Mouse (Mus musculus) bone marrow, adult 2 months (tissue): ENCODE measurements around the gene Carmil1. TPM values are rescaled to one million over a fixed set of nuclear protein-coding genes. Genes with fewer than 3 reads are reported as not detected.

Experiments used
- H3K27ac ChIP-seq: fragments of 200-500 bp; 2 replicates; pipeline ENCODE4 v1.5.1; 2012; ENCODE audit warnings: low read depth, mild to moderate bottlenecking, control low read depth, inconsistent platforms, low read length; ENCODE audit not compliant: control insufficient read depth, poor library complexity, insufficient read depth
- H3K4me1 ChIP-seq: fragments of 200-500 bp; 2 replicates; pipeline ENCODE4 v1.6.1; 2011; ENCODE audit warnings: low read length; ENCODE audit not compliant: control insufficient read depth, insufficient read depth
- H3K4me3 ChIP-seq: fragments of 200-500 bp; replicated peaks from 2 replicates; pipeline ENCODE3; 2011; ENCODE audit warnings: mild to moderate bottlenecking, low read depth, low read length, control low read depth; ENCODE audit not compliant: control insufficient read depth
- CTCF ChIP-seq: fragments of 200-500 bp; IDR thresholded peaks from 2 replicates; pipeline ENCODE4 v1.5.1; 2011; ENCODE audit warnings: low read length, control low read depth; ENCODE audit not compliant: control insufficient read depth, insufficient read depth
- POLR2A ChIP-seq: fragments of 200-500 bp; IDR thresholded peaks from 2 replicates; pipeline ENCODE4 v1.6.1; 2011; ENCODE audit warnings: low read depth, mild to moderate bottlenecking, control low read depth, low read length, borderline replicate concordance; ENCODE audit not compliant: control insufficient read depth
- WGBS: fragments of 180-500 bp; shearing (Covaris S2); methylation state at CpG from one replicate; pipeline ENCODE4 v1.1.7; 2018; 5-methylcytosine and 5-hydroxymethylcytosine counted together
- polyA plus RNA-seq: library from polyadenylated mRNA; stranded (reverse); fragments of >200 nt; gene quantifications from 2 replicates; pipeline ENCODE4 v1.2.4, GENCODE M21; 2011; ENCODE audit warnings: low replicate concordance; ENCODE audit not compliant: missing spikeins, insufficient read depth, insufficient read length

Carmil1 gene
- polyA plus RNA-seq, 1 experiment, result 9.8 TPM

GRCm38 (mm10) chr13:24269100-24269465, 11.5 kb downstream of the Carmil1 start:
- TF ChIP-seq POLR2A (no peak), CTCF (no peak)
- Histone ChIP-seq H3K4me1 (no peaks in the 10 kb centered on the region; the same call in 1 of the 2 replicates), H3K4me3 (no peak overlapping the region), H3K27ac (no peak overlapping the region)
- WGBS, result 70% methylated on average over 3 of the region's 3 CpGs

DNA sequence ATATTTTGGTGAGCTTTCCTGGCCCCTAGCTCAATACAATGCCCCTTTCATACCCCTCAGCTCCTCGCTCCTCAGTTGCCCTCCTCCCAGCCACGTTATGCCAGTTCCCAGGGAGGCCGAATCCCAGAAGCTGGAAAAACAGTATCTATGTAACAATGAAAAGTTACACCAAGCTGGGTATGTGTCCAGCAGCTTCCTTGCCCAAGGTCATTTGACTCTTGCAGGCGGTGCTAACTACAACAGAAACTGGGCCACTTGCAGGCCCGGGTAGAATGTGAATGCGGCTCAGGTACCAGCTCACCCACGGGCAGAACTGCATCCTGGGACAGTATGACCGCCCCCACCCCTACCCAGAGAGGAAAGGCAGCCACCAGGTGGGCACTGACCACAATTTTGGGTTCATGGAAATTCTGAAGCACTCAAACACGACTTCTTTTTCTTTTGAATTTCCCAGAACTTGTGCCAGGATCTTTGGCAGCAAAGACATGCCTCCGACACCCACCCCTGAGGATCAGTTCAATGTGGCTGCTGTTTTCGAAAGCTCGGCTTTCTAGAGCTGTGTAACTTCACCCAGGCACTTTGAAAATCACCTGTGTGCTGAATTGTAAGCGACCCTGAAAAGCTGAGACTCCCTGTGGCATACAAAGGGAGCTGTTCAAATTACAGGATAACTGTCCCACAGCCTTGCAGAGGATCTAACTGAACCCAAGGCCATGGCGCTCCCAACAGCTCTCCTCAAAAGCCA, 12.1 kb downstream of the Carmil1 start:
- Histone ChIP-seq H3K27ac (no peak overlapping the region), H3K4me3 (no peak overlapping the region), H3K4me1 (no peaks in the 10 kb centered on the region; the same call in 1 of the 2 replicates)
- WGBS, result 77% methylated on average over 14 of the region's 14 CpGs
- TF ChIP-seq CTCF (no peak), POLR2A (no peak)

GRCm38 (mm10) chr13:24264760-24265159, 15.8 kb downstream of the Carmil1 start:
- Histone ChIP-seq H3K4me1 (no peaks in the 10 kb centered on the region; the same call in 1 of the 2 replicates), H3K4me3 (no peak overlapping the region), H3K27ac (no peak overlapping the region)
- TF ChIP-seq CTCF, result no peak
- TF ChIP-seq POLR2A, result no peak
- 56% methylated on average over 5 of the region's 5 CpGs for WGBS

DNA sequence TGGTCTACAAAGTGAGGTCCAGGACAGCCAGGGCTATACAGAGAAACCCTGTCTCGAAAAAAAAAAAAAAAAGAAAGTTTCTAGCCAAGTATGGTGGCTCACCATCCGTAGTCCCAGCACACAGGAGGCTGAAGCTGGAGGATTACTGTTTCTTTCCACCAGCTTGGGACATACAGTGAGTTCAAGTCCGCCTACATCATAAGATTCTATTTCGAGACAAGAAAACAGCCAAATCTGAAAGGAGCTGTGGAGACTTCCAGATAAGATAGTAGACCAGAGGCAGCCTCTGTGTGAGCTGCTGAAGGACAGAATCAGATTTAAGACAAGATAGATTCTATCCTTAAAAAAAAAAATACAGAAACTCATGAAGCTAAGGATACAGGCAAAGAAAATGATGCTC, 17.0 kb downstream of the Carmil1 start:
- no peaks in the 10 kb centered on the region; the same call in 1 of the 2 replicates for H3K4me1 ChIP-seq
- H3K27ac ChIP-seq, result no peak overlapping the region
- no peak for TF ChIP-seq POLR2A
- TF ChIP-seq CTCF, result no peak
- WGBS, result 75% methylated on average over 4 of the region's 4 CpGs
- H3K4me3 ChIP-seq, result no peak overlapping the region

GRCm38 (mm10) chr13:24260751-24261591, 19.6 kb downstream of the Carmil1 start:
- TF ChIP-seq POLR2A, result no peak
- TF ChIP-seq CTCF, result no peak
- WGBS, result 57% methylated on average over 10 of the region's 10 CpGs
- Histone ChIP-seq H3K4me3 (no peak overlapping the region), H3K4me1 (no peaks in the 10 kb centered on the region; the same call in 1 of the 2 replicates), H3K27ac (no peak overlapping the region)

GRCm38 (mm10) chr13:24257809-24258208, 22.8 kb downstream of the Carmil1 start:
- TF ChIP-seq CTCF, result no peak
- TF ChIP-seq POLR2A, result no peak
- Histone ChIP-seq H3K4me3 (no peak overlapping the region), H3K4me1 (no peaks in the 10 kb centered on the region), H3K27ac (no peak overlapping the region)
- 68% methylated on average over 6 of the region's 6 CpGs for WGBS

GRCm38 (mm10) chr13:24253989-24254388, 26.6 kb downstream of the Carmil1 start:
- no peak overlapping the region for H3K4me3 ChIP-seq
- H3K4me1 ChIP-seq, result no peaks in the 10 kb centered on the region
- no peak overlapping the region for H3K27ac ChIP-seq
- 6% methylated on average over 2 of the region's 2 CpGs for WGBS
- no peak for TF ChIP-seq CTCF
- no peak for TF ChIP-seq POLR2A

GRCm38 (mm10) chr13:24253551-24253950, 27.0 kb downstream of the Carmil1 start:
- WGBS, result 89% methylated on average over 3 of the region's 3 CpGs
- H3K27ac ChIP-seq, result no peak overlapping the region
- TF ChIP-seq CTCF (no peak), POLR2A (no peak)
- no peaks in the 10 kb centered on the region for H3K4me1 ChIP-seq
- no peak overlapping the region for H3K4me3 ChIP-seq
